Mouse (Mus musculus): Measurements from ENCODE around the gene Ubap2l. TPM values are rescaled to one million over a fixed set of nuclear protein-coding genes. Genes with fewer than 3 reads are reported as not detected.
A peak's percentile ranks its signal among the peaks of the same experiment; 100 is the strongest.

Gene Ubap2l
- polyA plus RNA-seq, 1 experiment from 2014 or later, result 120 TPM

DNA sequence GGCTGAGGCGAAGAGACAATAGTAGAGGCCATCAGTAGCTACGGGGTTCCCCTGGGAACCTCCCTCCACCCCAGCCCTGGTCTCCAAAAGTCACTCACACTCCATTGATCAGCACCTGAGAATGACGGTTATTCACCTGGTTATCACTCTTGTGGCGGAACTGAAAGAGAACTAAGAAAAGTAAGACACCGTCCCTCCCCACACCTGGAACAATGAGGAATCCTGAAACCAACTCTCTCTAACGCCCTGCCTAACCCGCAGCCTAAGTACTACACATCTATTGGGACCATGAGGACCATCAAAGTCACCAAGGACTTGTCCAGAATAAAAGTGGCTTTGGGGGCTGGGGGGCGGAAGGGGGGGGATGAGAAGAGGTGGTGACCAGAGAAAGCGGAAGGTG is 94.5 kb downstream of the Ubap2l start:
- Histone ChIP-seq H3K27ac (ENCODE audit: low read length) (no peak overlapping the region), H3K4me3 (ENCODE audit: low read depth, low read length) (no peak overlapping the region), H3K27me3 (ENCODE audit: control insufficient read depth, insufficient read depth, low read depth, low read length) (no peaks in the 10 kb centered on the region), H3K4me2 (ENCODE audit: low read length) (no peak overlapping the region), H3K9me3 (replicated peaks; ENCODE audit: control insufficient read depth, low read length, poor library complexity, severe bottlenecking) (no peaks in the 10 kb centered on the region), H3K36me3 (ENCODE audit: control insufficient read depth, insufficient read depth, low read length) (peaks cover 31% of the 10 kb centered on the region), H3K4me1 (ENCODE audit: control insufficient read depth, insufficient read depth, low read length) (peaks cover 31% of the 10 kb centered on the region), H3K9ac (ENCODE audit: low read depth, low read length) (no peak overlapping the region)
- 98% methylated on average over 9 of the region's 9 CpGs for WGBS
- no peak for ATAC-seq

DNA sequence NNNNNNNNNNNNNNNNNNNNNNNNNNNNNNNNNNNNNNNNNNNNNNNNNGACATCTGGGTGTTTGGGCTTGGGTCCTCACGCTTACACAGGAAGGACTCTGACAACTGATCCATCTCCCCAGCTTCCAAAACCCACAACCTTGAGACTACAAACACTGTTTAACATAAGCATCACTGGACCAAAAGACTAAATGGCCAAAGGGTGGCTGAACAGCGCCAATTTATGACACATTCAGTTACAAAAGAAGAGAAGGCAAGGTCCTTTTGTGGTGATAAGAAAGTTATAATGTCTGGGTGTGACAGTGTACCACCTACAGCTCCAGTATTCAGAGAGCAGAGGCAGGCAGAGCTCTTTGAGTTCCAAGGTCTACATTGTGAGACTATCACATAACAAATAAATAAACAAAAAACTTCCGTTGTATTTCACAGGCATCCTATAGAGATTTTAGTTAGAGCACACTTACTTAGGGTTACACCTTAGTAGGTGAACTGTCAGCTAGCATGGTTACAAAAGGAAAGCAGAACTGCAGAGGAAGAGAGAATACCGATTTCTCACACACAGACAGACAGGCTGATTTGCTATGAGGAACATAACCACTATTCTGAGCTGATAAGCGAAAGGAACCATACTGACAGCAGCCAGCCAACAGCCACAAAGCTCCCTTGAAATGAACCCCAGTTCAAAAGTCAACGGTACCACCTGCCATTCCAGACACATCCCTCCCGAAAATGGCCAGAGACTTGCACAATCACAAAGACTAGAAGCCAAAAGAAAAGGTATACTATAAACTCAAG is 96.1 kb downstream of the Ubap2l start:
- no peak overlapping the region for H3K4me2 ChIP-seq (ENCODE audit: low read length)
- H3K27ac ChIP-seq (ENCODE audit: low read length), result no peak overlapping the region
- H3K9me3 ChIP-seq (replicated peaks; ENCODE audit: control insufficient read depth, low read length, poor library complexity, severe bottlenecking), result no peaks in the 10 kb centered on the region
- WGBS, result 97% methylated on average over 7 of the region's 7 CpGs
- H3K27me3 ChIP-seq (ENCODE audit: control insufficient read depth, insufficient read depth, low read depth, low read length), result no peaks in the 10 kb centered on the region
- no peak overlapping the region for H3K9ac ChIP-seq (ENCODE audit: low read depth, low read length)
- peaks cover 20% of the 10 kb centered on the region for H3K4me1 ChIP-seq (ENCODE audit: control insufficient read depth, insufficient read depth, low read length)
- H3K36me3 ChIP-seq (ENCODE audit: control insufficient read depth, insufficient read depth, low read length), result peaks cover 44% of the 10 kb centered on the region
- no peak for ATAC-seq
- H3K4me3 ChIP-seq (ENCODE audit: low read depth, low read length), result no peak overlapping the region

DNA sequence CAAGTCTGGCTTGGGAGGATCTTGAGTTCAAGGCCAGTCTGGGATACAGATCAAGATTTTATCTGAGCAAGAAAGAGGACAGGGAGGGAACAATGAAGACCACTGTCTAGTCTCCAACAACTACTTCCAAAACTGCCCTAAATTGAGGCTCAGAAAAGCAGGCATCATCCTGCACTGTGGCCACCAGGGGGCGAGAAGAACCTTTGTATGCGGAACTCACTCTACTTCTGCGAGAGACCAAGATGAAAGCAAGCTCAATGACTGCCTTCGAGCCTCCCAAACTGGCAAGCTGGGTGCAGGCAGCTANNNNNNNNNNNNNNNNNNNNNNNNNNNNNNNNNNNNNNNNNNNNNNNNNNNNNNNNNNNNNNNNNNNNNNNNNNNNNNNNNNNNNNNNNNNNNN is 99.0 kb downstream of the Ubap2l start:
- H3K27ac ChIP-seq (ENCODE audit: low read length), result no peak overlapping the region
- ATAC-seq, result 0 out of 2 replicates have a peak, but pooled peaks have one; percentile 45
- H3K9me3 ChIP-seq (replicated peaks; ENCODE audit: control insufficient read depth, low read length, poor library complexity, severe bottlenecking), result no peaks in the 10 kb centered on the region
- H3K4me1 ChIP-seq (ENCODE audit: control insufficient read depth, insufficient read depth, low read length), result peaks cover under 1% of the 10 kb centered on the region; the same call in 1 of the 2 replicates
- no peaks in the 10 kb centered on the region for H3K27me3 ChIP-seq (ENCODE audit: control insufficient read depth, insufficient read depth, low read depth, low read length)
- H3K9ac ChIP-seq (ENCODE audit: low read depth, low read length), result no peak overlapping the region
- WGBS, result 4% methylated on average over 4 of the region's 4 CpGs
- H3K4me2 ChIP-seq (ENCODE audit: low read length), result no peak overlapping the region
- no peak overlapping the region for H3K4me3 ChIP-seq (ENCODE audit: low read depth, low read length)
- peaks cover 50% of the 10 kb centered on the region for H3K36me3 ChIP-seq (ENCODE audit: control insufficient read depth, insufficient read depth, low read length)

MicroRNA genes within 50 kb of the gene (microRNA counts, 519-probe panel; counts per million panel counts)
- microRNA mmu-miR-190b, result 2,867 counts per million, percentile 84 among the panel's probes with 10 or more counts

Small RNA genes lying within 50 kb of the gene (microRNA-seq; reads per million reads assigned to microRNA genes)
- gene Mir190b (18.6 reads per million, percentile 36 among the genes with 10 or more reads in this experiment), gene Mir7669 (1.0 reads per million)

Other genes with a start within 250 kb of the Ubap2l start
- 1.3 and 1.4 TPM in 2 replicates for gene She, start 221.3 kb downstream of the Ubap2l start, polyA plus RNA-seq (2015; fragmentation: Nextera tagmentation; extraction: Ambion mirVana)
- 0.75 and 0.78 TPM in 2 replicates for gene Il6ra, start 139.4 kb downstream of the Ubap2l start, polyA plus RNA-seq (2015; fragmentation: Nextera tagmentation; extraction: Ambion mirVana)
- gene Atp8b2, start 89.1 kb downstream of the Ubap2l start, polyA plus RNA-seq (2015; fragmentation: Nextera tagmentation; extraction: Ambion mirVana), result 12.5 and 13.9 TPM in 2 replicates
- gene Hax1, start 53.8 kb downstream of the Ubap2l start, polyA plus RNA-seq (2015; fragmentation: Nextera tagmentation; extraction: Ambion mirVana), result 114 TPM in 2 replicates
- 224 and 225 TPM in 2 replicates for gene 4933434E20Rik, start 992 bp downstream of the Ubap2l start, polyA plus RNA-seq (2015; fragmentation: Nextera tagmentation; extraction: Ambion mirVana)
- gene Tpm3, start 20.0 kb upstream of the Ubap2l start, polyA plus RNA-seq (2015; fragmentation: Nextera tagmentation; extraction: Ambion mirVana), result 377 and 415 TPM in 2 replicates
- 0.16 and 0.35 TPM in 2 replicates for gene Nup210l, start 51.5 kb upstream of the Ubap2l start, polyA plus RNA-seq (2015; fragmentation: Nextera tagmentation; extraction: Ambion mirVana)
- 691 and 714 TPM in 2 replicates for gene Rps27, start 161.0 kb upstream of the Ubap2l start, polyA plus RNA-seq (2015; fragmentation: Nextera tagmentation; extraction: Ambion mirVana)
- gene Rab13, start 161.1 kb upstream of the Ubap2l start, polyA plus RNA-seq (2015; fragmentation: Nextera tagmentation; extraction: Ambion mirVana), result 19.6 and 22.4 TPM in 2 replicates
- gene Jtb, start 179.0 kb upstream of the Ubap2l start, polyA plus RNA-seq (2015; fragmentation: Nextera tagmentation; extraction: Ambion mirVana), result 87.6 and 100 TPM in 2 replicates
- gene Creb3l4, start 190.9 kb upstream of the Ubap2l start, polyA plus RNA-seq (2015; fragmentation: Nextera tagmentation; extraction: Ambion mirVana), result 1.1 and 2.2 TPM in 2 replicates
- gene Slc39a1, start 195.5 kb upstream of the Ubap2l start, polyA plus RNA-seq (2015; fragmentation: Nextera tagmentation; extraction: Ambion mirVana), result 43.0 and 46.8 TPM in 2 replicates
- gene Crtc2, start 201.5 kb upstream of the Ubap2l start, polyA plus RNA-seq (2015; fragmentation: Nextera tagmentation; extraction: Ambion mirVana), result 21.5 and 24.6 TPM in 2 replicates
- gene Dennd4b, start 212.6 kb upstream of the Ubap2l start, polyA plus RNA-seq (2015; fragmentation: Nextera tagmentation; extraction: Ambion mirVana), result 7.8 and 8.5 TPM in 2 replicates
- gene Gatad2b, start 240.6 kb upstream of the Ubap2l start, polyA plus RNA-seq (2015; fragmentation: Nextera tagmentation; extraction: Ambion mirVana), result 10.9 and 12.0 TPM in 2 replicates